Comparison of ENCODE assay signal across 16 mouse cellular contexts in genomic region chr2:82064671-82065070, GRCm38 (mm10). TPM values are rescaled to one million over a fixed set of nuclear protein-coding genes. Genes with fewer than 3 reads are reported as not detected.
A peak's percentile ranks its signal among the peaks of the same experiment; 100 is the strongest.
DNase-seq lines count a peak whose midpoint lies in the region; ATAC-seq and TF ChIP-seq lines count a peak whose summit lies in the region.
"Had no signal": no experiment of that assay in that cellular context is flagged by ENCODE, and none has a peak within 500 bp of the region (broad histone marks: within the 10 kb centered on the region; RNA-seq: fewer than 3 reads in every experiment).

No protein-coding gene starts in this region.

- H3K27ac ChIP-seq in heart, adult 2 months = no peak overlapping the region
- H3K27ac ChIP-seq in liver, embryonic 14.5 days = no peak overlapping the region
- no peak overlapping the region for H3K27ac ChIP-seq in liver, embryonic 11.5 days (ENCODE audit: low read depth, low read length)
- no peak overlapping the region for H3K27ac ChIP-seq in MEL (ENCODE audit: control insufficient read depth, low read depth, low read length)
- H3K27ac ChIP-seq: heart, embryonic 15.5 days; limb, embryonic 15.5 days; macrophage had no signal

- H3K4me3 ChIP-seq in heart, adult 2 months = no peak overlapping the region
- H3K4me3 ChIP-seq in liver, embryonic 14.5 days (ENCODE audit: insufficient read depth in 1 of 2, low read depth in 2 of 2, low read length in 2 of 2) = no peak overlapping the region
- no peak overlapping the region for H3K4me3 ChIP-seq in liver, embryonic 11.5 days (ENCODE audit: low read depth, low read length)
- H3K4me3 ChIP-seq in MEL (ENCODE audit: control insufficient read depth in 1 of 2, insufficient read depth in 1 of 2, low read depth in 2 of 2, low read length in 2 of 2) = no peak overlapping the region
- H3K4me3 ChIP-seq: heart, embryonic 15.5 days; limb, embryonic 15.5 days had no signal

- peak; percentile 58 for TF ChIP-seq RAD21 in MEL (IDR thresholded peaks at IDR 0.05; ENCODE audit: low read depth, low read length)

- WGBS in heart, adult 2 months = 16% methylated on average over 5 of the region's 5 CpGs
- 19% methylated on average over 5 of the region's 5 CpGs for WGBS in liver, embryonic 14.5 days (ENCODE audit: insufficient replicate concordance)
- WGBS in liver, embryonic 11.5 days = 36% methylated on average over 5 of the region's 5 CpGs

- H3K9me3 ChIP-seq in liver, embryonic 14.5 days (ENCODE audit: control insufficient read depth, low read length) = no peaks in the 10 kb centered on the region
- no peaks in the 10 kb centered on the region for H3K9me3 ChIP-seq in liver, embryonic 11.5 days (ENCODE audit: control insufficient read depth, low read length)
- no peaks in the 10 kb centered on the region for H3K9me3 ChIP-seq in MEL (replicated peaks; ENCODE audit: insufficient read depth, low read length)
- H3K9me3 ChIP-seq: heart, embryonic 15.5 days; limb, embryonic 15.5 days had no signal

- no peak overlapping the region for H3K9ac ChIP-seq in heart, adult 2 months (ENCODE audit: low read depth, low read length)
- H3K9ac ChIP-seq in liver, embryonic 14.5 days (replicated peaks) = no peak overlapping the region
- no peak overlapping the region for H3K9ac ChIP-seq in liver, embryonic 11.5 days (ENCODE audit: low read depth, low read length)
- no peak overlapping the region for H3K9ac ChIP-seq in MEL (ENCODE audit: control insufficient read depth, low read depth, low read length, poor library complexity, severe bottlenecking)
- H3K9ac ChIP-seq: heart, embryonic 15.5 days; limb, embryonic 15.5 days had no signal

- TF ChIP-seq POLR2A in heart, adult 2 months (IDR thresholded peaks at IDR 0.05; ENCODE audit: insufficient read depth, low read depth, low read length) = no peak
- TF ChIP-seq POLR2A in MEL (IDR thresholded peaks at IDR 0.05; ENCODE audit: control insufficient read depth in 1 of 2, insufficient read depth in 1 of 2, low read depth in 1 of 2, low read length in 2 of 2, poor library complexity in 1 of 2) = no peak

- no peak overlapping the region for H3K4me2 ChIP-seq in liver, embryonic 14.5 days (ENCODE audit: low read depth)
- no peak overlapping the region for H3K4me2 ChIP-seq in liver, embryonic 11.5 days
- H3K4me2 ChIP-seq: heart, embryonic 15.5 days; limb, embryonic 15.5 days had no signal

- no peak for TF ChIP-seq EP300 in heart, adult 2 months (IDR thresholded peaks at IDR 0.05; ENCODE audit: insufficient read depth, low read depth, low read length)
- TF ChIP-seq EP300 in liver, embryonic 14.5 days (IDR thresholded peaks at IDR 0.05; ENCODE audit: low read depth) = no peak
- no peak for TF ChIP-seq EP300 in MEL (IDR thresholded peaks at IDR 0.05; ENCODE audit: low read depth in 1 of 2, low read length in 2 of 2)

- no peak for ATAC-seq in liver, embryonic 14.5 days (ENCODE audit: insufficient read depth)
- no peak for ATAC-seq in liver, embryonic 11.5 days (replicated peaks; ENCODE audit: low FRiP score)
- ATAC-seq: inflammation-experienced regulatory T-cells, adult 6 months had no signal

- TF ChIP-seq CTCF in heart, adult 2 months (IDR thresholded peaks at IDR 0.05) = peak; percentile 66
- TF ChIP-seq CTCF in liver, embryonic 14.5 days (IDR thresholded peaks at IDR 0.05; ENCODE audit: low read depth) = peak; percentile 7; the same call in 1 of the 2 replicates
- peak in 1 of 3 experiments; percentile 43; a peak in 2 of 6 replicates for TF ChIP-seq CTCF in MEL (IDR thresholded peaks at IDR 0.05 in 2 of 3, conservative IDR thresholded peaks at IDR 0.05 in 1 of 3; ENCODE audit: control insufficient read depth in 1 of 3, insufficient read depth in 1 of 3, low read depth in 2 of 3, low read length in 3 of 3, poor library complexity in 1 of 3, severe bottlenecking in 1 of 3)

- no peaks in the 10 kb centered on the region for H3K36me3 ChIP-seq in heart, adult 2 months (ENCODE audit: control insufficient read depth, insufficient read depth, low read length)
- no peaks in the 10 kb centered on the region for H3K36me3 ChIP-seq in liver, embryonic 14.5 days (replicated peaks; ENCODE audit: control insufficient read depth, insufficient read depth, low read depth)
- H3K36me3 ChIP-seq in liver, embryonic 11.5 days (ENCODE audit: control insufficient read depth, insufficient read depth, low read length) = no peaks in the 10 kb centered on the region
- no peaks in the 10 kb centered on the region for H3K36me3 ChIP-seq in MEL (ENCODE audit: control insufficient read depth in 1 of 2, insufficient read depth in 2 of 2, low read length in 2 of 2)
- H3K36me3 ChIP-seq: heart, embryonic 15.5 days; limb, embryonic 15.5 days had no signal

- no peaks in the 10 kb centered on the region for H3K79me2 ChIP-seq in heart, adult 2 months (replicated peaks; ENCODE audit: control insufficient read depth, insufficient read depth, low read length)
- no peaks in the 10 kb centered on the region for H3K79me2 ChIP-seq in MEL (ENCODE audit: control insufficient read depth, insufficient read depth, low read length, poor library complexity)

- DNase-seq in heart, adult 2 months = no peak
- DNase-seq in heart, adult 11 months = no peak
- no peak for DNase-seq in liver, embryonic 14.5 days (ENCODE audit: low read depth in 3 of 3, low spot score in 3 of 3)
- DNase-seq in liver, embryonic 11.5 days (ENCODE audit: low spot score) = no peak
- DNase-seq in MEL (ENCODE audit: low read depth, low spot score) = peak; percentile 14
- DNase-seq in embryo, embryonic 11 days = peak; percentile 45
- DNase-seq in urinary bladder, postnatal 25 days (ENCODE audit: low spot score) = no peak
- DNase-seq in urinary bladder, adult 2 months (ENCODE audit: low spot score) = no peak
- DNase-seq: cerebellum, adult 9-11 months; kidney, postnatal 36 days; thymus, postnatal 25 days had no signal

- intact Hi-C loops in heart, adult 2 months (cut with DNase I) = loop anchor here (5.0 kb wide), 1 partner anchor 508 kb away; no protein-coding TSS in a partner anchor

- no peaks in the 10 kb centered on the region for H3K27me3 ChIP-seq in heart, adult 2 months (ENCODE audit: control insufficient read depth, insufficient read depth, low read length)
- no peaks in the 10 kb centered on the region for H3K27me3 ChIP-seq in liver, embryonic 14.5 days (ENCODE audit: control insufficient read depth, insufficient read depth, low read length)
- H3K27me3 ChIP-seq in liver, embryonic 11.5 days (replicated peaks; ENCODE audit: control insufficient read depth, insufficient read depth, low read length) = no peaks in the 10 kb centered on the region
- no peaks in the 10 kb centered on the region for H3K27me3 ChIP-seq in MEL (ENCODE audit: control insufficient read depth in 1 of 2, insufficient read depth in 2 of 2, low read length in 2 of 2)
- H3K27me3 ChIP-seq: heart, embryonic 15.5 days; limb, embryonic 15.5 days had no signal

- no peaks in the 10 kb centered on the region for H3K4me1 ChIP-seq in heart, adult 2 months (ENCODE audit: control insufficient read depth, insufficient read depth, low read length)
- no peaks in the 10 kb centered on the region for H3K4me1 ChIP-seq in liver, embryonic 14.5 days (replicated peaks; ENCODE audit: control insufficient read depth in 2 of 2, insufficient read depth in 2 of 2, low read length in 1 of 2)
- no peaks in the 10 kb centered on the region for H3K4me1 ChIP-seq in liver, embryonic 11.5 days (replicated peaks; ENCODE audit: control insufficient read depth, insufficient read depth, low read length)
- no peaks in the 10 kb centered on the region for H3K4me1 ChIP-seq in MEL (ENCODE audit: control insufficient read depth in 1 of 2, insufficient read depth in 2 of 2, low read length in 2 of 2)
- H3K4me1 ChIP-seq: heart, embryonic 15.5 days; limb, embryonic 15.5 days had no signal

TF ChIP-seq in MEL, 35 proteins besides CTCF, POLR2A, EP300 and RAD21:
- TF ChIP-seq MYB (IDR thresholded peaks at IDR 0.05; ENCODE audit: low read depth, low read length) = no peak
- peak; percentile 37; the same call in 1 of the 2 replicates for TF ChIP-seq SMC3 (IDR thresholded peaks at IDR 0.05; ENCODE audit: low read depth, low read length)
- peak; percentile 24; the same call in 1 of the 2 replicates for TF ChIP-seq ZC3H11A (IDR thresholded peaks at IDR 0.05; ENCODE audit: low read depth, low read length)
TF ChIP-seq in MEL: peak in this region for 2.

RNA-seq across cellular contexts. Expression of gene Zfp804a, which starts 11.6 kb away (rescaled TPM):
- total RNA-seq in heart, adult 2 months (2021) = not detected
- polyA plus RNA-seq in heart, adult 2 months (2012; rRNA removed) = not detected in 2 replicates
- 0.02 and 0.03 TPM in 2 replicates for polyA plus RNA-seq in liver, embryonic 14.5 days (2012; rRNA removed)
- not detected in 2 replicates for polyA plus RNA-seq in liver, embryonic 14.5 days (2014; fragmentation: Nextera tagmentation; extraction: Ambion mirVana)
- polyA plus RNA-seq in liver, embryonic 11.5 days (2014; fragmentation: Nextera tagmentation; extraction: Ambion mirVana) = 0.40 and 0.62 TPM in 2 replicates
- not detected in 2 replicates for total RNA-seq in MEL (2012; rRNA removed)
- not detected for polyA plus RNA-seq in MEL (2012; ENCODE audit: insufficient read depth in 1 of 2, insufficient read length in 2 of 2, low read depth in 1 of 2, low replicate concordance in 2 of 2, missing spikeins in 1 of 2)
- polyA plus RNA-seq in urinary bladder, adult 2 months (2012; rRNA removed) = 0.04 TPM in 1 of 2 replicates, not detected in the other
- total RNA-seq: neutrophil, adult 5-6 weeks had no signal
- polyA plus RNA-seq: inflammation-experienced regulatory T-cells, adult 6 months; macrophage had no signal

Comparison
In these comparisons a context has a peak if more than half of its experiments do, and no peak if none do; other contexts are left out.
1. DNase-seq: peak in MEL (single experiment) and embryo, embryonic 11 days (single experiment); none in heart, adult 2 months (0 of 2), heart, adult 11 months (single experiment), liver, embryonic 14.5 days (0 of 3), liver, embryonic 11.5 days (single experiment), urinary bladder, postnatal 25 days (single experiment) and urinary bladder, adult 2 months (single experiment).